Mouse (Mus musculus) monocyte, adult 2 months (primary cell): Measurements from ENCODE around the gene Selp.
A peak's percentile ranks its signal among the peaks of the same experiment; 100 is the strongest.

Experiments
- DNase-seq, 2 experiments: peaks; one replicate each; pipeline ENCODE4 v3.0.0; 2022; ENCODE audit warnings: low spot score in 2 of 2, low read depth in 1 of 2

Selp gene

GRCm38 (mm10) chr1:164176856-164177255 is 61.8 kb downstream of the Selp start:
- no peak for DNase-seq

- DNase-seq, result no peak
Observed at GRCm38 (mm10) chr1:164178429-164178828, 63.4 kb downstream of the Selp start.

GRCm38 (mm10) chr1:164184142-164184870 is 69.2 kb downstream of the Selp start:
- DNase-seq, result peak; percentile 12 to 21

GRCm38 (mm10) chr1:164184871-164185223 is 69.8 kb downstream of the Selp start:
- no peak for DNase-seq

- no peak for DNase-seq
Observed at GRCm38 (mm10) chr1:164185316-164185715, 70.3 kb downstream of the Selp start.

- DNase-seq, result no peak
Observed at GRCm38 (mm10) chr1:164187002-164187560, 72.0 kb downstream of the Selp start.

- no peak for DNase-seq
Observed at GRCm38 (mm10) chr1:164199551-164199950, 84.5 kb downstream of the Selp start.
